Mouse (Mus musculus): ENCODE data around the gene Il11.

The Il11 gene

GRCm38 (mm10) chr7:4741672-4742481 lies 40.8 kb downstream of the Il11 start:
- DNase-seq, result peak; percentile 92

- DNase-seq, result peak; percentile 98
Measured at GRCm38 (mm10) chr7:4741151-4741550, 41.5 kb downstream of the Il11 start.

- no peak for DNase-seq
Measured at GRCm38 (mm10) chr7:4740309-4740727, 42.3 kb downstream of the Il11 start.

GRCm38 (mm10) chr7:4739544-4740275 lies 42.9 kb downstream of the Il11 start, which contains the start of gene Kmt5c:
Kmt5c (plus strand) TSS chr7:4740115.
- peak; percentile 100 for DNase-seq

GRCm38 (mm10) chr7:4739041-4739543 lies 43.6 kb downstream of the Il11 start:
- no peak for DNase-seq

- DNase-seq, result no peak
Measured at GRCm38 (mm10) chr7:4732968-4733392, 49.7 kb downstream of the Il11 start.

GRCm38 (mm10) chr7:4731090-4731489 lies 51.6 kb downstream of the Il11 start:
- no peak for DNase-seq

- DNase-seq, result no peak
Measured at GRCm38 (mm10) chr7:4725169-4725568, 57.5 kb downstream of the Il11 start, which contains the start of gene Tmem150b. Tmem150b (minus strand) TSS chr7:4725249.

- DNase-seq, result no peak
Measured at GRCm38 (mm10) chr7:4724359-4724758, 58.3 kb downstream of the Il11 start.

GRCm38 (mm10) chr7:4723508-4723907 lies 59.2 kb downstream of the Il11 start:
- DNase-seq, result peak; percentile 94
